Mouse (Mus musculus) adrenal gland (tissue): ENCODE results near the gene Nt5c2.

Source experiments
- intact Hi-C: fragments of 180-260 bp; cut with DNase I; formaldehyde crosslinking; loops from one replicate; pipeline ENCODE4 v1.15.1; 2025

The Nt5c2 gene

GRCm38 (mm10) chr19:46890657-46891056 is 124.3 kb downstream of the Nt5c2 start:
- intact Hi-C loops = no loop called here

DNA sequence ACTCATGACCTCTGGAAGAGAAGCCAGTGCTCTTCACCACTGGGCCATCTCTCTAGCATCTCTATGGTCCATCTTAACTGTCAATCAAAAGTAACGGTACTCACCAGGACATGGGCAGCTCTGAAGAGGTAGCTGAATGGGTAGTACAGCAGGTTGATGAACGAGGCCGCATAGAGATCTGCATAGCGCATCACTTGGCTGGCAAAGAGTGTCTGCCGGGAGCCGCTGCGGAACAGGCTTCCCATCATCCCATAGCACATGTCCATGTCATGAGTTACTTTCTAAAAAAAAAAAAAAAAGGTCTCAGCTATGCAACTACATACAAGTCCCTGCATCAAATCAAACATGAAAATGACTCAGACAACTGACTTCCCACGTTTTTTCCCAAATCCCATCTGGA is 125.3 kb downstream of the Nt5c2 start:
- intact Hi-C loops = no loop called here

GRCm38 (mm10) chr19:46887811-46888527 is 127.0 kb downstream of the Nt5c2 start:
- intact Hi-C loops = no loop called here

DNA sequence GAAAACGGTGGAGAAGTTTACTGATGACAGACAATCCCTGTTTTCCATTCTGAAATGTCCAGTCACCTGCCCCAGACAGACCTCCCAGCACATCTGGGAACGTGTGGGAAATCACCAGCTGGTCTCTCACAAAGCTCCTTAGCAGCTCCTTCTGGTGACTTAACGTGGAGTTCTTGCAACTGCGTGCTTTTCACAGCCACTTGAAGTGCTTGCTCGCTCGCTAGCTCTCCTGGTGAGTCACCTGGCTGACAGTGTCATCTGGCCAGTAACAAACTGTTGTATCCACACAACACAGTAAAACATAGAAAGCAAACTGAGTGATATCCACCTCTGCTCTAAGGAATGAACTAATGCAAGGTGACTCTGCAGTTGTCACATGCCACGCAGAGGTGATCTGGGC is 128.1 kb downstream of the Nt5c2 start:
- intact Hi-C loops = no loop called here

DNA sequence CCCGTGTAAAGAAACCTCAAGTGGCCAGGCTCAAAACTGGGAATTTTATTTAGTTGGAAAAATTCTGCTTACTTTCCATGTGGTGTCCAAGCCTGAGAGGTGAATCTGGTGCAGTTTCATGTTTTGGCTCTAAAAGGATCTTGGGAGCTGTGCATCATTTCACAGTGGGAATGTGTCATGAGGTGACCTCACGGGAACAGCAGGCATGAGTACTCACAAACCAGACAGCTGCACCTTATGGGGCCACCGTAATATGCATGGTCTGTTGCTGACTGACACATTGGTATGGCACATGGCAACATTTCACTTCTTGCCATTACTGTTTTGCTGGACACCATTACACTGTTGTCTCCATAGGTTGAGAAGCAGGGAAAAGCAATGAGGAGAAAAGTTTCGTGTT is 129.6 kb downstream of the Nt5c2 start:
- intact Hi-C loops = no loop called here

- intact Hi-C loops = loop anchor here (5.0 kb wide), 1 partner anchor 162 kb away; no protein-coding TSS in a partner anchor
Observed at GRCm38 (mm10) chr19:46879876-46880275, 135.1 kb downstream of the Nt5c2 start.

DNA sequence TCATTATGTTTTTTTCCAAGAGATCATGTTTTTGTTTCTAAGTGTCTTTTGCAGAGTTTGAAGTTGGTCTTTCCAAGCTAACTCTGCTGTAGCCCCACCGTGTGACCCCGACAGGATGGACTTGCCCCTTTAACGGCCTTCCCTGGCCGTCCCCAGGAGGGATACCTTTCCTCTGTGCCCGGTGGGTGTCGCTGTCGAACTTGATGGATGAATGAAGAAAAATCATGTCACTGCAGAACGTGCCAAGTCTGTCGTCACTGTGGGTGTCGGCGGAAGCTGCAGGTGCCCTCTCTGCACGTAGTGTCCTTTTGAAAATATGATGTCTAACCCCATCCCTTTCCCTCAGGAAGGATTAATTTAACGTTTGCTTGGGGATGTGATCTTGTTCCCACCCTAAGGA is 136.6 kb downstream of the Nt5c2 start:
- intact Hi-C loops = loop anchor here (5.0 kb wide), 1 partner anchor 164 kb away; no protein-coding TSS in a partner anchor

GRCm38 (mm10) chr19:46877886-46878285 is 137.1 kb downstream of the Nt5c2 start:
- intact Hi-C loops = loop anchor here (2.0 to 5.0 kb wide), 2 partner anchors 113 to 164 kb away; no protein-coding TSS in a partner anchor

DNA sequence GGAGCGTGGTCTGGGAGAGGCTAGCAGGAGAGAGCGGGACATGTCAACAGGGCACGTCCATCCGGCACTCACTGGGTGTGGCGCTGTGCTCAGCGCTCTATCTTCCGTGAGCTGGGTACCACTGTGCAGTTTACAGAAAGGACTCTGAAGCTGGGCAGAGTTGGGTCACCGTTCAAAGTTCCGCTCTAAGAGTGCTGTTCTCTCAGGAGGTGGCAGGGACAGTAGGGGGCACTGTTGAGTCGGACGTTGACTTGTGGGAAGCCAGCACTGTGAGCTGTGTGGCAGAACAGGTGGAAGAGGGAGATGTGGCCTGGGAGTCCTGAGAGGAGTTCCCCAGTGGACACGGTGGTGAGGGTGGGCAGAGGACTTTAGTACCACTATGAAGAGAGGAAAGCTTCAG is 139.2 kb downstream of the Nt5c2 start:
- intact Hi-C loops = loop anchor here (2.0 to 5.0 kb wide), 2 partner anchors 115 to 167 kb away; no protein-coding TSS in a partner anchor

GRCm38 (mm10) chr19:46873924-46874323 is 141.0 kb downstream of the Nt5c2 start:
- intact Hi-C loops = no loop called here

DNA sequence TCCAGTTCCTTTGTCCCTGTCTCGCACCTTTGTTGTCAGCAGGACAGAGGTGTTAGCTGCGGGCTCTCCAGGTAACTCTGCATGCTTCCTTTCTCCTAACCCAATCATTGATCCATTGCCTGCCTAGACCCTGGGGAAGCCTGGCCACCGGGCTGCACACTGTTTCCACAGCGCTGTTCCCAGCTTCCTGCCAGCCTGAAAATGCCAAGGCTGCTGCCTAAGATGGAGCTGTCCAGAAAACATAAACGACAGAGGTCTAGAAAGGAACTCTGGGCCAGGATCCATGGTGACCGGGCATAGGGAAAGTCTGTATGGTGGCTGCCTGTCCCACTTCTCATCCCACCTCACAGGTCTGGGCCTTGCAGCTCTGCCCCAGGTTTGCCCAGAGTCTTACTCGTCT is 143.3 kb downstream of the Nt5c2 start:
- intact Hi-C loops = no loop called here

GRCm38 (mm10) chr19:46871096-46871495 is 143.9 kb downstream of the Nt5c2 start:
- intact Hi-C loops = no loop called here

DNA sequence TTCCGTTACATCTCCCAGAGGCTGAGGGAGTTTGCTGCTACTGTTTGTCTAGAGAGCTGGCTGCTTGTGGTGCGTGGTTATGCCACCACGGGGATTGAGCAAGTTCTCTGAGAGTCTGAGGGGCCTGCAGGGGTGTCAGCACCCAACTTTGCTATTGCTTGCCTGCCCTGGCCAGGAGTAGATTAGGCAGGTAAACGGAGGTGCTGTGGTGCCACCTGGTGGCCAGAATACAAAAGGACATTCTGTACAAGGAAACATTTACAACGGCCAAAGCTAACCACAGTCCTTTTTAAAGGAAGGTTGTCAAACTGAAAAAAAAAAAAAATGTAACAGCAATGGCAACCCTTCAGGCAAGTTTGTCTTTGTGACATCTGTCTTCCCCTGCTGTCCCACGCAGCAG is 145.4 kb downstream of the Nt5c2 start:
- intact Hi-C loops = loop anchor here (1.0 to 5.0 kb wide), 2 partner anchors 108 to 197 kb away; partner anchors contain the start of genes Cnnm2 and Cyp17a1

DNA sequence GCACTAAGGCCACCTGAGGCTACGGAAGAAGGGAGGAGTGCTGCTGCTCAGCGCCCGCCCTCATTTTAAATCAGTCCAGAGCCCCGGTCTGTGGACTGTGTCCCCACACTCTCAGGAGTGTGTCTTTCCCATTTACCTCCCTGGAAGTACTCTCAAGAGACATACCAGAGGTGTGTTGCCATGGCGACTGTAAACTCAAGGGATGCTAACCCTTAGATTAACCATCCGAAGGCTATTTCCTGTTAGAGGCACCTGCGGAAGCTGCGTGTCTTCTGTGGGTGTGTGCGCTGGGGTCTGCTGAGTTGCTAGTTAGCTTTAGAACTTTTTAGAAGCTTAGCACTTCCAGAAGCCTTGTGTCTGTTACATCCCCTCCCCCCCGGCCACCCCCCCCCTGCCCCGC is 145.9 kb downstream of the Nt5c2 start:
- intact Hi-C loops = loop anchor here (1.0 to 5.0 kb wide), 2 partner anchors 108 to 197 kb away; partner anchors contain the start of genes Cnnm2 and Cyp17a1

DNA sequence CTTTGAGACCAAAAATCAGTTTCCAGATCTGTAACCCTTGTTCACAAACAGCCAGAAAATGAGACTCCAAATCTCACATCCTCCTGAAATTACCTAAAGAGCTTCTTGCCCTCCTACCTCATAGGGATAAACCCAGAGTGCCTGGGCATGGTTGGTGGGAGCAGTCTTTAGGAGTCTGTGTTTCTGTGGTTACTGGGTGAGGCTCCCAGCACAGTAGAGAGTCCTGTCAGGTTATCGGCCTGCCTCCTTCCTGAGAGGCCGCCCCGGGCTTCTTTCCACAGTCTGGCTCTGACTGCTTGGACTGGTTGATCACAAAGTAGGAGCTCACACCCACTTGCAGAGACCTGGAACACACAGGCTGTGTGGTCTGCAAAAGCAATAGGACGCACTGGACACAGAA is 149.6 kb downstream of the Nt5c2 start:
- intact Hi-C loops = loop anchor here (5.0 kb wide), 1 partner anchor 193 kb away; the partner anchor contains the start of gene Cyp17a1

DNA sequence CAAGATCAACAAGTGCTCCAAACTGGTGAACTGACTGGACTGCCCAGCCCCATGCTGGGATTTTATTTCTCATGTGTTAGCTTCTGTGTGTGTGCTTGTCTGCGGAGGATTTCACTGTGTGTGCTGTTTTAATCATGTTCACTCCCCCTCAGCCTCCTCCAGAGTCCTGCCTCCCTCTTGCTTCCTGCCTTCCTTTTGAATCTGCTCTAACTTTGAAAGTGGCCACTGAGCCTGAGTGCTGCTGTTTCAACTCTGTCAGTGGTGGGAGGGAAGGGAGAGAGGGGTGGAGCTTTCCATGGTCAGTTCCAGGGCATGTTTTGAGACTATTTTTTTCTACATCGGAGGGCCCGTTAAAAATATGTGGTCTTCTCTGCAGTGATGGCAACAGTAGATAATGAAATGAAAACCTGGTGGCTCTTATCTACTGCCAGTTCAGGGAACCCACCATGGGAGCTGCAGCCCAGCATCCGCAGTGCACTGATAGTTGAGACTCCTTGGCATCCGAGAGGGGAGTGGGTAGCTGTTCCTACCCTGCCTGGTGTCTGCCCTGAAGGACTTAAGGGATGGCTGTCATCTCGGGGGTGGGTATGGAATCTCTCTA is 150.1 kb downstream of the Nt5c2 start:
- intact Hi-C loops = loop anchor here (5.0 kb wide), 1 partner anchor 193 kb away; the partner anchor contains the start of gene Cyp17a1

- intact Hi-C loops = no loop called here
Observed at GRCm38 (mm10) chr19:46864079-46864478, 150.9 kb downstream of the Nt5c2 start.

DNA sequence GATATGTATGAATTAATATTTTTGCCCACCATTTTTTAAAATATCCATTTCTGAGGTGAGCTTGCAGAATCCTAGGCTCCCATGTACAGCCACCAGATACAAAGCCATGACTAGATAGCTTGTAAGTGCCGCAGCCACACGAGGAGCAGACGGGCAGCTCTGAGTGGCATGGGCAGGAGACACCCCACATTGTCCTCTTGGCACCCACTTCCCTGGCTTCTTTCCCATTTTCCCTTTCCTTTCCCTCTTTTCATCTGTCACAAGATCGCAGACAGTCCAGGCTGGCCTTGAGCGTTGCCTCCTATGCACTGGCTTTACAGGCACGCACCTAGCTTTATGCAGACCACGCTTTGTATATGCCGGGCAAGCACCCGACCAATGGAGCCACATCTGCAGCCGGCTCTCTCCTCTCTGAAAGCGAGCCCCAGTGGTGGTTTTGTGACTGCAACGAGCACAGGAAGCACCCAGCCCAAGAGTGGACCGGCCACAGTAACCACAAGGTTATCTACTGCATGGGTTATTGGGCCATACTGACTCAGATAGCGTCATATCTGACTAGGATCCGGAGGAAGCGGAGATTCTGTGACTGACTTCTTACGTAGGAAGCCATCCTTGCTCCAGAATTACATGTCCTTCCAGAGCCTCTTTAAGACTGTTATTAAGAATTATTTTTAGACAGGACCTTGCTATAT is 151.6 kb downstream of the Nt5c2 start:
- intact Hi-C loops = no loop called here

- intact Hi-C loops = no loop called here
Observed at GRCm38 (mm10) chr19:46862556-46862955, 152.4 kb downstream of the Nt5c2 start.

DNA sequence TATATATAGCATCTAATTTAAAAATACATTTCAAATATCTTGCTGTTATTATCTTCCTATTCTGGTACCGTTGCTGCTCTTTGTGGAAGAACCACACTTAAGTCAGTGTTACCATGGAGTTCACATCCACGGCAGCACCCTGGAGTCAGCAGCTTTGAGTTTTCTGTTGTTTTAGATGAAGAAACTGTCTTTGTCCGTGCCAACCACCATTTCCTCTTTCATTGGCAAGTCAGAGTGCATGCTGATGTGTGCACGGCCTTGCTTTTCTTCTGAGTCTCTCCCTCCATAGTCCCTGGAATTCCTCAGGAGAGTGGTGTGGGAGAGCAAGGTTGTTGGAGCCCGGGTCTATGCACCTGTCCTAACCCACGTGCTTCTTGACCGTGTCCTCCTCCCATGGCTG is 156.8 kb downstream of the Nt5c2 start:
- intact Hi-C loops = no loop called here

- intact Hi-C loops = loop anchor here (2.0 kb wide), 1 partner anchor 95 kb away; no protein-coding TSS in a partner anchor
Observed at GRCm38 (mm10) chr19:46857277-46857989, 157.5 kb downstream of the Nt5c2 start.
